Mouse (Mus musculus): ENCODE measurements around the gene Cep72. TPM values are rescaled to one million over a fixed set of nuclear protein-coding genes. Genes with fewer than 3 reads are reported as not detected.
"Not testable (repeated sequence)": the region's sequence is repeated elsewhere in the genome, so short reads cannot be mapped to it uniquely, and the experiment has no call there.

The Cep72 gene
- total RNA-seq (2021) = 2.9 and 4.0 TPM in 2 replicates
- long read RNA-seq, experiment 1, partial matches to known transcripts = 1 of 8 reads
- long read RNA-seq, experiment 1, other reads (novel, unspliced or antisense) = 5 of 8 reads
- long read RNA-seq, experiment 2, partial matches to known transcripts = 1 of 3 reads
- long read RNA-seq, experiment 2, other reads (novel, unspliced or antisense) = 1 of 3 reads

- DNase-seq = peak; percentile 97
Measured at GRCm38 (mm10) chr13:74061613-74062377, at the start of gene Cep72. Gene Cep72 (minus strand): TSS chr13:74062299.

DNA sequence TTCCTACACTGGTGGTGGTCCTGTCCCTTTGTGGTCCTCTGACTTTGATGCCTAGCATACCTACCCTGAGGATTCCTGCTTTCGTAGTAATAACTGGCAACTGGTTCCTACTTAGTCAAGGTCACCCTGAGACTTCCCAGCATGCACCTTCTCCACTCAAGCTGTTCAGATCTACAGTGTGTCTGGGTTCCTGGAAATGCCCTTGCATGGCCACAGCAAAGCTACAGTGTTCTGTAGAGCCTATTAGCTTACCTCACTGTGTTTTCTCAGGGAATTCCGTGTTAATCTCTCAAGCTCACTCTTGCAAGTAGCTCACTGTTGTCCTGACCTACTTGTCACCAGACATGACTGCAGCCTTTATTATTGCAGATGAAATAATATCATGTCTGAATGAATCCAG lies 45.3 kb upstream of the Cep72 start:
- DNase-seq = no peak

- DNase-seq = no peak
Measured at GRCm38 (mm10) chr13:74104417-74104816, 42.3 kb upstream of the Cep72 start.

- no peak for DNase-seq
Measured at GRCm38 (mm10) chr13:74102831-74103582, 40.9 kb upstream of the Cep72 start.

DNA sequence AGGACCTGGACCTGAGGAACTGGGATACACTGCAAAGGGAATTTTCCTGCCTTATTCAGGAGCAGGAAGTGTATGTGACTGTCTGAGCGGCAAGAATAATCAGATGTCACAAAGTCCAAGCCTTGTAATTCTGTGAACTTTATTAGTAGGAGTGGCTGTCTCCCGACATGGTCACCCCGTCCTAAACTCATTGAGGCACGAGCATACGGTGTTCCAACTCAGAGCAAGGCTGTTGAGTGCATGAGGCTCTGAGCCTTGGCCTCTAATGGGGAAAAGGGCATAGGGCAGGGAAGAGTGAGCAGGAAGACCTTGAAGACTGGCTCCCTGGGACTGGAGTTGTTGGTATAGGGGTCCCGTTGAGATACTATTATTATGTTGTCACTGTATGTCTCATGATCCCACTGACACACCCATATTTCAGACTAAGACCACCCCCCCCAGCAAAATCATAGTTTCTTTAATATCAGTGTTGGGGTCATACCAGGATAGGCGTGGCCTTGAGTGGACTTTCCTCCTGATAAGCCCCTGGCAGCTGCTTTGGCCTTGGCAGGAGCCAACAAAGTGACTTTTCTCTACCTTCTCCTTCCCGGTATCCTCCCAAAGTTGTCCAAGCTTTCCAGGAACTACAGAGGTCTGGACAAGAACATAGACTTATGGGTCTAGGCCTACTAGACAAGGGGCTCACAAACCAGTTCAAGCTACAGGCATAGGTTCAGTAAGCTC lies 40.2 kb upstream of the Cep72 start:
- no peak for DNase-seq

- no peak for DNase-seq
Measured at GRCm38 (mm10) chr13:74098913-74099312, 36.8 kb upstream of the Cep72 start.

DNA sequence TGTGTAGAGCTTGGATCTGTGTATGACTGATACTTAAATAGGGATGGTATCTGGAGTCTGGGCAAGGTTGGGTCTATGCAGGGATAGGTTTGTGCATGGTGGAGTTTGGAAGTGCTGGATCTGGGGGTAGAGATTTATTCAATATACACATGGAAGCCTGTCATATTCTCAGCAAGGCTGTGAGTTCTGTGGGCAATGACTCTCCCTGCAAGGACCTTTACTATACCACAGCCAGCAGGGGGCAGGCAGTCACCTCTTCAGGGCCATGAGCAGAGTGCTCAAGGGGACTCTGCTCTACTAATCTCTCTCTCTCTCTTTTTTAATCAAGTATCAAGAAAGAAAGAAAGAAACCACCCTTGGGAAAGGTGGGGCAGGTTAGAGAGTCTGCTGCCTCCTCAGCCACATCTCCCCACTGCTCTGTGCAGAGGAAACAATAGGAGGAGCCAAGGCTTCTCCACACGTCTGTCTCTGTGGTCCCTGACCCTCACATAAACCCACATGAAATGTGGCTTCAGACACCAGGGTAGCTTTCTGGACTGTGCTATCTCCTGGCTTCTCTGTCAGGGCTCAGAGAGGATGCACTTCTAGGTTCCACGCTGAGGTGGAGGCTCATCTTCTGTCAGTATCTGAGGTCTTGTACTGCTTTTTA lies 34.7 kb upstream of the Cep72 start:
- DNase-seq = peak; percentile 86

DNA sequence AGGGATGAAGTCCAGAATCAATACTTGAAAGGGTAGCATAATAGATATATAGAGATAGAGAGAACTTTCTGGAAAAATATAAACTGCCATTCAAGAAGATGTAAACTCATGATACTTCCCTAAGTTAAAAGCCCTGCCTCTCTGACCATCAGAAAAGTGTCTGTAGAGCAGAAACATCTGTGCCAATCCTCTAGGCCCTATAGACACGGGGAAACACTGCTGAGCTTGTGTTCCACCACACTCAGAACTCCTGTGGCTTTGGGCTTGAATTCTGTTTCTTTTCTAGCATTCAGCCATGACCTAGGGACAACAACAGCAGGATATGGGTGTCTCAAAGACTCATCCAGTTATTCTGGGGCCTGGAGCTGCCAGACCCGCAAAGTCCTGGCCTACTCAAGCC lies 33.8 kb upstream of the Cep72 start:
- DNase-seq = no peak

DNA sequence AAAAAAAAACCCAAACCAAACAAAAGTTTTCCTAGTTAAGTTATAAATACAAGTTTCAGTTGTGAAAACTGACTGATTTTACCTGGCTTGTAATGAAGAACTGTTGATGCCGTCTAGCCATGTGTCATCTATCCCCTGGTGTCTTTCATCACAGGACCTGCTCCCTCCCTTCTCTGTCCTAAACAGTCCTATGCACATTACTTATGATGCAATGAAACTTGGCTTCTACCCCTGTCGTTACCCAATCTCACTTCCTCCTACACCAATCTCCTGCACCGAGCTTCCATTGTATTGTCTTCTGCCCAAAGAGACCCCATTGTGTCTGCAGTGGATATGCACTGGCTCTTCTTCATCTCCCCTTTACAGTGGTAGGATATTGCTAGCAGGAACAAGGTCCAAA lies 28.2 kb upstream of the Cep72 start:
- DNase-seq = no peak

DNA sequence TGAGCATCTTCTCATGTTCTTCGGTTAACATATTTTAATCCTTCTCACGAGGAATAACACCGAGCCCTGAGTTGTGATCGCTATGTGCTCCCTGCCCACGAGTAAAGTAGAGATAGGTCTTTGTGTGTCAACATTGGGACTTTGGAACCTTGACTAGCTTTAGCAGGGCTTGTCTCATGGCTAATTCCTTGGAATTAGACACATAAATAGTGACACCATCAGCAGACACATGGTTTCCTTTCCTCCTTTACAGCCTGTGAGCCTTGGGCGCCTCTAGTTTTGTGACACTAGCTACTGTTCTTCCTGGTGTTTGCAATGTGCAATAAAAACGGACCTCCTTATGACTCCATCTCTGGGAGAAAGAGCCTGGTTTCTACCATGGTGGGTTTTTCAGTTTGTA lies 11.3 kb upstream of the Cep72 start:
- no peak for DNase-seq

- no peak for DNase-seq
Measured at GRCm38 (mm10) chr13:74071714-74072113, 9.6 kb upstream of the Cep72 start.

DNA sequence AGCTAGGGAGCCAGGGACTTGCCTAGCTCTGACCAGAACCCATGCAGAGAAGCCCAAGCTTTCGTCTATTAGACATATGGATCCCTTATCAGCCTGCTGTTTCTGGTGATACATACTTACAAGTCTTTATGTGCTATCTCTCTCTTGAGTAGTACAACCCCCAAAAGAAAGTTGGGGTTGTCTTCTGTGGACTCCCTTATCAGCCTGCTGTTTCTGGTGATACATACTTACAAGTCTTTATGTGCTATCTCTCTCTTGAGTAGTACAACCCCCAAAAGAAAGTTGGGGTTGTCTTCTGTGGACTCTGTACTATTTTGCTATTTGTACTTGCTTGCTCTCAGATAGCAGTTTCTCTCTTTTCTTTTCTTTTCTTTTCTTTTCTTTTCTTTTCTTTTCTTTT lies 9.1 kb upstream of the Cep72 start:
- DNase-seq = not testable (repeated sequence)

DNA sequence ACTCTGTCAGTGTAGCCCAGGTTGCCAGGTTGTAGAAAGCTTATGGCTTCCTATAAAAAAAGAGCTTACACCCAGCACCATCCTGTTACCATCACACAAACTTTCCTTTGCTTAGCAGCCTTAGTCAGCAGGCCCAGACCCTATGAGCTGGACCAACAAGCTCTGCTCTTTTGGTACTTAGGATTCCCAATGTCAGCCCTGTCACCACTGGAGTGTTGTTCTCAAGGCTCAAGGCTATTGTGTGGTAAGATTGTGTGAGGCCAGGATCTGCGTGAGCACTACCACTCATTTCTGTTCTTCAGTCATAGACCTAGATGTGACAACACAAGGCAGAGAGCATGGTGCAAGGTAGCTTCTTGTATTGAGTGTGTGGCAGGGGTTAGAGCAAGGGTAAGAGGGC lies 4.5 kb upstream of the Cep72 start:
- peak; percentile 25 for DNase-seq

GRCm38 (mm10) chr13:74063340-74064050 lies 1.4 kb upstream of the Cep72 start:
- no peak for DNase-seq

DNA sequence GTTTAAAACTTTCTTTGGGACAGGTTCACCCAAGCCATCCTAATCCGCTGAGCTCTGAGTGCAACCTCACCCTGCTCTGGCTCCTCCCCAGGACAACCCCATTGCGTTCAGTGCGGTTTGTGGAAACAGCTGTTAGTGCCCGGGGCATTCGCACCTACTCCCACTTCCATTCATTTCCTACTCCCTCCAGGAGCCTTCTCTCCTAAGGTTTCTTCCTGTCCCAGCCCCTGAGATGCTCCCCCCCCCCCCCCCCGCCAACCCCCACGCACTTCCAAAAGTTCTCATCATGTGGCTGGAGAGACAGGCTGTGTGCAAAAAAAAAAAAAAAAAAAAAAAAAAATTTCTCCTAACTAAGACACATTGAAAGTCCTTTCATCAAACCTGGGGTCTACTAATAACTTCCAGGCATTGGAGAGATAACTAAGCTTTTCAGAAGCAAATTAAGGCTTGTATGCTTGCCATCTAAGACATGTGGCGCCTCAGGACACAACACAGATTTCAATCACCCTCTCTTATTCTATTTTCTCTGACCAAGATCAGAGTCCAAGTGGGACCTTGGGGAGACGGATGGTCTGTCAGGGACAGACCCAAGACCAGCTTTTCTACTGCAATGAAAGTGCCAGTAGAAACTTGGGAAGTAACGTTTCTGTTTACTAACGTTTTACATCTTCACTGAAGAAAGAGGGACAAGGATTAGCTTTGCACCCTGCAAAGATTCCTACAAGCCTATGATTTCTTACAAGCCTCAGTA lies 454 bp upstream of the Cep72 start:
- DNase-seq = no peak

GRCm38 (mm10) chr13:74058081-74058480 lies 4.0 kb downstream of the Cep72 start:
- DNase-seq = no peak

DNA sequence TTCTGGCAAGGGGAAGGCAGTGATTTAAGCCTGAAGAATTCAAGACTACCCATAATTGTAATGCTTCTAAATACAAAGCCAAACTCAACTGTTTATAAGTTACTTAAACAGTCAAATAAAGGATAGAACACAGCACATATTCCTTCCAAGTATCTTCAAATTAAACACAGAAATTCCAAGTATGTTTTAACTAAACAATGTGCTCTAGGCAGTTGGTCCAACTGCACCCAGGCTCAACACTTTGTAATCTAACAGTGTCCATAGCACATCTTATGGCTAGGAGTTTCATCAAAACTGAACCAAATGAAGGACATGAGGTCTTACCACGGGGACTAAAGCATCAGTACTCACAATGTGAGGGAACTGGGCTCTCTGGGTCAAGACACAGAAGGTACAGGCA lies 5.9 kb downstream of the Cep72 start:
- no peak for DNase-seq

- DNase-seq = no peak
Measured at GRCm38 (mm10) chr13:74039926-74040325, 22.2 kb downstream of the Cep72 start.

- peak; percentile 59 for DNase-seq
Measured at GRCm38 (mm10) chr13:74035776-74036175, 26.3 kb downstream of the Cep72 start.

- no peak for DNase-seq
Measured at GRCm38 (mm10) chr13:74034756-74035155, 27.3 kb downstream of the Cep72 start.

DNA sequence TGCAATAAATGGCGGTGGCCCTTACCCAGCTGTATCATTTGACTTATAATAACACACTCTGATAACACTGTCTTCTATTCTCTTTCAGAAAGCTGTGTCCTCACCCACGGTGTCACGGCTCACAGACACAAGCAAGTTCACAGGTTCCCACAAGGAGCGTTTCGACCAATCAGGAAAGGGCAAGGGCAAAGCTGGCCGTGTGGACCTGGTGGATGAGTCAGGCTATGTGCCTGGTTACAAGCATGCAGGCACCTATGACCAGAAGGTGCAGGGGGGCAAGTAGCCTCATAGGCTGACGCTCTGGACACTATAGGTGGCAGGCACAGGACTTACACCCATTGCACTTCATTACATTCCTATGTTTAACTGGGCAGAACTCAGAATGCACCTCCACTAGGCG lies 31.0 kb downstream of the Cep72 start:
- peak; percentile 57 for DNase-seq
